Comparison of ENCODE assay signal across 35 mouse cellular contexts in the genomic region with DNA sequence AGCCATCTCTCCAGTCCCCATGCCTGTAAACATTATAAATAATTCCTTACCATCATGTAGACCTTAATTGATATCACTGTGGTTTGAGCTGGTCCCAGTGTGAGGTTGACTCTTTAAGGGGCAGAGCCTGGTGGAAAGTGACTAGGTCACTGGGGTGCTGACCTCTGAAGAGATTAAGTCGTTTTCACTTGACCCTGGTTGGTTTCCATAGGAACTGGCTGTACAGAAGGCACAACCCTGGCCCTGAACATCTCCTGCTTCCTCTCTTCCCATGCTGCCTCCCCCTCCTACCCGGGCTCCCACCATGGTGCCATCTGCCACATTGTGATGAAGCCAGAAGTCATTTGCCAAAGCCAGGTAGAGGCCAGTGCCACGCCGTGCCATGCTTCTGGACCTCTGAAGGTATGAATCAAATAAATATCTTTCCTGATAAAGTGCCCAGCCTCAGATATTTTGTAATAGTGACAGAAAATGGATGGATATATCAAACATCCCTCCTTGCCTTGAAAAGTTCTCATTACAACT. TPM values are rescaled to one million over a fixed set of nuclear protein-coding genes. Genes with fewer than 3 reads are reported as not detected.
A peak's percentile ranks its signal among the peaks of the same experiment; 100 is the strongest.
DNase-seq lines count a peak whose midpoint lies in the region; ATAC-seq and TF ChIP-seq lines count a peak whose summit lies in the region.
"Had no signal": no experiment of that assay in that cellular context is flagged by ENCODE, and none has a peak within 500 bp of the region (broad histone marks: within the 10 kb centered on the region; RNA-seq: fewer than 3 reads in every experiment).

No protein-coding gene starts in this region.

- no peaks in the 10 kb centered on the region for H3K9me3 ChIP-seq in heart, embryonic 12.5 days (replicated peaks)
- H3K9me3 ChIP-seq in forebrain, postnatal 0 days (ENCODE audit: low read length): no peaks in the 10 kb centered on the region
- H3K9me3 ChIP-seq: forebrain, embryonic 10.5 days; heart, embryonic 15.5 days; hindbrain, embryonic 15.5 days; limb, embryonic 15.5 days; liver, embryonic 15.5 days had no signal

- H3K36me3 ChIP-seq in heart, embryonic 12.5 days: no peaks in the 10 kb centered on the region
- H3K36me3 ChIP-seq in forebrain, postnatal 0 days (ENCODE audit: insufficient read depth): no peaks in the 10 kb centered on the region
- H3K36me3 ChIP-seq in thymus, adult 2 months (ENCODE audit: control insufficient read depth, insufficient read depth, low read length): no peaks in the 10 kb centered on the region
- H3K36me3 ChIP-seq: forebrain, embryonic 10.5 days; heart, embryonic 15.5 days; hindbrain, embryonic 15.5 days; limb, embryonic 15.5 days; liver, embryonic 15.5 days had no signal

- no peak for ATAC-seq in heart, embryonic 12.5 days (ENCODE audit: insufficient number of reproducible peaks, low FRiP score)
- no peak for ATAC-seq in forebrain, postnatal 0 days
- ATAC-seq: CD4-positive, CD25-positive, alpha-beta regulatory T cell, adult 4 months; forebrain, embryonic 16.5 days had no signal

- H3K27ac ChIP-seq in heart, embryonic 12.5 days (ENCODE audit: poor library complexity, severe bottlenecking): no peak overlapping the region
- no peak overlapping the region for H3K27ac ChIP-seq in forebrain, postnatal 0 days (ENCODE audit: low read depth, low read length)
- no peak overlapping the region for H3K27ac ChIP-seq in thymus, adult 2 months (ENCODE audit: control insufficient read depth, insufficient read depth, low read length)
- H3K27ac ChIP-seq: forebrain, embryonic 10.5 days; heart, embryonic 15.5 days; hindbrain, embryonic 15.5 days; limb, embryonic 15.5 days; liver, embryonic 15.5 days; macrophage had no signal

- TF ChIP-seq CTCF in forebrain, postnatal 0 days (IDR thresholded peaks at IDR 0.05; ENCODE audit: low read depth): no peak
- TF ChIP-seq CTCF in thymus, adult 2 months (IDR thresholded peaks at IDR 0.05; ENCODE audit: borderline replicate concordance, control insufficient read depth, extremely low read depth, insufficient read depth, low read length, poor library complexity): no peak

- H3K9ac ChIP-seq in heart, embryonic 12.5 days: no peak overlapping the region
- no peak overlapping the region for H3K9ac ChIP-seq in forebrain, postnatal 0 days
- H3K9ac ChIP-seq: heart, embryonic 15.5 days; hindbrain, embryonic 15.5 days; limb, embryonic 15.5 days; liver, embryonic 15.5 days had no signal

- no peak overlapping the region for H3K4me2 ChIP-seq in heart, embryonic 12.5 days
- no peak overlapping the region for H3K4me2 ChIP-seq in forebrain, postnatal 0 days (ENCODE audit: low read depth)
- H3K4me2 ChIP-seq: heart, embryonic 15.5 days; hindbrain, embryonic 15.5 days; limb, embryonic 15.5 days; liver, embryonic 15.5 days had no signal

- H3K27me3 ChIP-seq in heart, embryonic 12.5 days (replicated peaks): 0 out of 2 replicates have a peak, but pooled peaks cover 3% of the 10 kb centered on the region
- H3K27me3 ChIP-seq in forebrain, postnatal 0 days (ENCODE audit: insufficient read depth, low read length): no peaks in the 10 kb centered on the region
- no peaks in the 10 kb centered on the region for H3K27me3 ChIP-seq in thymus, adult 2 months (ENCODE audit: control insufficient read depth, insufficient read depth, low read length)
- H3K27me3 ChIP-seq: heart, embryonic 15.5 days; hindbrain, embryonic 15.5 days had no signal

- H3K4me1 ChIP-seq in heart, embryonic 12.5 days (replicated peaks): peaks cover 12% of the 10 kb centered on the region
- peaks cover 1% of the 10 kb centered on the region for H3K4me1 ChIP-seq in forebrain, postnatal 0 days (ENCODE audit: insufficient read depth)
- H3K4me1 ChIP-seq in thymus, adult 2 months (replicated peaks; ENCODE audit: control insufficient read depth, insufficient read depth, low read length): peaks cover 6% of the 10 kb centered on the region

- DNase-seq in heart, adult 11 months: peak; percentile 60
- peak; percentile 46 for DNase-seq in ES-CJ7 (ENCODE audit: low read depth, low spot score)
- DNase-seq in cerebellum, adult 18-20 months: peak; percentile 91 to 95
- DNase-seq in cerebellum, postnatal 14 days: peak; percentile 70 to 83
- DNase-seq in forebrain, postnatal 0 days: no peak
- DNase-seq in T-cell, adult 2 months (ENCODE audit: low spot score): no peak
- DNase-seq in thymus, adult 2 months: no peak
- DNase-seq: adrenal gland, postnatal 25 days; gastrocnemius, postnatal 36 days; heart, postnatal 36 days; kidney, adult 8-10 months; kidney, postnatal 14 days; left cerebral cortex, postnatal 4 days; thymus, postnatal 25 days had no signal

- no peak for TF ChIP-seq POLR2A in thymus, adult 2 months (IDR thresholded peaks at IDR 0.05; ENCODE audit: control insufficient read depth, extremely low read depth, insufficient read depth, low read length, poor library complexity)

- H3K4me3 ChIP-seq in heart, embryonic 12.5 days: no peak overlapping the region
- no peak overlapping the region for H3K4me3 ChIP-seq in forebrain, postnatal 0 days (ENCODE audit: low read depth, low read length)
- H3K4me3 ChIP-seq in thymus, adult 2 months (ENCODE audit: control insufficient read depth, insufficient read depth, low read length): no peak overlapping the region
- H3K4me3 ChIP-seq: forebrain, embryonic 10.5 days; heart, embryonic 15.5 days; hindbrain, embryonic 15.5 days; limb, embryonic 15.5 days; liver, embryonic 15.5 days had no signal

- 63% methylated on average over 4 of the region's 4 CpGs for WGBS in heart, embryonic 12.5 days
- 59% methylated on average over 4 of the region's 4 CpGs for WGBS in forebrain, postnatal 0 days
- WGBS in thymus, adult 2 months: 91% methylated on average over 4 of the region's 4 CpGs

RNA-seq across cellular contexts. Expression of a gene that starts 6.2 kb away (rescaled TPM):
- 5.5 and 6.9 TPM in 2 replicates for polyA plus RNA-seq in heart, embryonic 12.5 days (2016; fragmentation: Nextera tagmentation; extraction: Ambion mirVana)
- 47.5 and 66.5 TPM in 2 replicates for total RNA-seq in forebrain, postnatal 0 days (2014; rRNA removed)
- 47.6 and 50.8 TPM in 2 replicates for polyA plus RNA-seq in forebrain, postnatal 0 days (2015; fragmentation: Nextera tagmentation; extraction: Ambion mirVana)
- 34.2 and 36.9 TPM in 2 replicates for polyA plus RNA-seq in thymus, adult 2 months (2012; rRNA removed)

RNA-seq across cellular contexts. Expression of a gene that starts 32.5 kb away (rescaled TPM):
- 17.4 and 18.6 TPM in 2 replicates for polyA plus RNA-seq in heart, embryonic 12.5 days (2016; fragmentation: Nextera tagmentation; extraction: Ambion mirVana)
- total RNA-seq in forebrain, postnatal 0 days (2014; rRNA removed): 35.0 and 47.2 TPM in 2 replicates
- 53.4 and 61.4 TPM in 2 replicates for polyA plus RNA-seq in forebrain, postnatal 0 days (2015; fragmentation: Nextera tagmentation; extraction: Ambion mirVana)
- 0.71 and 1.3 TPM in 2 replicates for polyA plus RNA-seq in thymus, adult 2 months (2012; rRNA removed)

RNA-seq across cellular contexts. Expression of a gene that starts 32.6 kb away (rescaled TPM):
- 7.1 and 8.2 TPM in 2 replicates for polyA plus RNA-seq in heart, embryonic 12.5 days (2016; fragmentation: Nextera tagmentation; extraction: Ambion mirVana)
- total RNA-seq in forebrain, postnatal 0 days (2014; rRNA removed): 5.7 and 6.0 TPM in 2 replicates
- polyA plus RNA-seq in forebrain, postnatal 0 days (2015; fragmentation: Nextera tagmentation; extraction: Ambion mirVana): 12.9 and 13.1 TPM in 2 replicates
- 4.2 and 4.4 TPM in 2 replicates for polyA plus RNA-seq in thymus, adult 2 months (2012; rRNA removed)

RNA-seq across cellular contexts. Expression of a gene that starts 46.7 kb away (rescaled TPM):
- not detected in 2 replicates for polyA plus RNA-seq in heart, embryonic 12.5 days (2016; fragmentation: Nextera tagmentation; extraction: Ambion mirVana)
- not detected in 2 replicates for total RNA-seq in forebrain, postnatal 0 days (2014; rRNA removed)
- not detected in 2 replicates for polyA plus RNA-seq in forebrain, postnatal 0 days (2015; fragmentation: Nextera tagmentation; extraction: Ambion mirVana)
- not detected in 2 replicates for polyA plus RNA-seq in thymus, adult 2 months (2012; rRNA removed)
- total RNA-seq: adrenal gland, postnatal 25 days; common myeloid progenitor, adult 5-6 weeks; gastrocnemius, adult 18-20 months; gastrocnemius, postnatal 36 days; heart, adult 8-10 months; heart, postnatal 36 days; layer of hippocampus, adult 18-20 months; layer of hippocampus, postnatal 14 days; left cerebral cortex, adult 8-10 months; left cerebral cortex, postnatal 4 days; monocyte, adult 5-6 weeks; neutrophil, adult 5-6 weeks had no signal
- polyA plus RNA-seq: CD4-positive, CD25-positive, alpha-beta regulatory T cell, adult 4 months; embryonic facial prominence, embryonic 11.5 days; forebrain, embryonic 10.5 days; forebrain, embryonic 16.5 days; heart, embryonic 15.5 days; hindbrain, embryonic 15.5 days; intestine, embryonic 14.5 days; limb, embryonic 15.5 days; liver, embryonic 15.5 days; lung, embryonic 16.5 days; macrophage; small intestine, adult 2 months had no signal

RNA-seq across cellular contexts. Expression of a gene that starts 46.7 kb away (rescaled TPM):
- polyA plus RNA-seq in heart, embryonic 12.5 days (2016; fragmentation: Nextera tagmentation; extraction: Ambion mirVana): 24.4 and 25.2 TPM in 2 replicates
- 27.1 and 27.7 TPM in 2 replicates for total RNA-seq in forebrain, postnatal 0 days (2014; rRNA removed)
- polyA plus RNA-seq in forebrain, postnatal 0 days (2015; fragmentation: Nextera tagmentation; extraction: Ambion mirVana): 36.1 and 41.7 TPM in 2 replicates
- polyA plus RNA-seq in thymus, adult 2 months (2012; rRNA removed): 19.4 and 25.0 TPM in 2 replicates

Comparison
In these comparisons a context has a peak if more than half of its experiments do, and no peak if none do; other contexts are left out.
1. DNase-seq: peak in heart, adult 11 months (single experiment), ES-CJ7 (single experiment), cerebellum, adult 18-20 months (2 of 2) and cerebellum, postnatal 14 days (2 of 2); none in forebrain, postnatal 0 days (single experiment), T-cell, adult 2 months (single experiment) and thymus, adult 2 months (single experiment).